Mouse (Mus musculus) heart, postnatal 36 days (tissue): ENCODE measurements around the gene Hexim1. TPM values are rescaled to one million over a fixed set of nuclear protein-coding genes. Genes with fewer than 3 reads are reported as not detected.

ENCODE experiments used
- DNase-seq, 2 experiments: peaks; one replicate each; pipeline ENCODE4 v3.0.0; 2021 to 2022
- intact Hi-C: fragments of 180-260 bp; cut with DNase I; formaldehyde crosslinking; loops from one replicate; pipeline ENCODE4 v1.15.1; 2025
- total RNA-seq, 2 experiments: library from RNA; stranded (reverse); gene quantifications; 2 replicates each; pipeline ENCODE4 v1.2.3; 2021

The Hexim1 gene
- total RNA-seq, 2 experiments from 2014 or later = 18.0 to 20.5 TPM

- intact Hi-C loops = no loop called here
- DNase-seq = no peak
These were observed 18.8 kb upstream of the Hexim1 start for GRCm38 (mm10) chr11:103096979-103097894.

DNA sequence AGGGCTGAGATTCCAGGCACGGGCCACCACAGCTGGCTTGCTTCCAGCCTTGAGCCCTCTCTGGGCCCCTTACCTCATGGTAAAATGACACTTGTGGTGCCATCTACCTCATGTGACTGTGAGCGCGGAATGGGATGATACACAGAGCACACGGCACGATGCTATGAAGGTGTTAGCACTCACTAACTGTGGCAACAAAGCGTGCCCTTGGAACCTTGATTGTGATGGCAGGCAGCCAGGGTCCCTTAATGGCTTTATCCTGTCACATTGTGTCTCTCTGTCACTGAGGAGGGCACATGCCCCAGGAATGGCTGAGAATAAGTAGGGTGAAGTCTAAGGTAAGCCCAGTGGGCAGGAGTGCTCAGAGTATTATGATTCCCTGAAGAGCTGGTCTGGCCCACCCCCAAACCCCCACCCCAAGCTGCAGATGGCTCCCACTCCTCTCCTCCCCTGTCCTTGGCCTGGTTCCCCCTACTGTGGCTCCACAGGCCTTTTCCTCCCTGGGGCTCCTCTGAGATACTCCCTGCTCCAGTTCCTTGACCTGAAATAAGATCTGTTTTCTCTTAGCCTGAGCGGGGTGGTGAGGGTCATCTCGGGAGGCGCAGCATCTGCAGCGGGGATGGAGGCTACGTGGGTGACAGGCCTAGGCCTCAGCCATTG is 17.4 kb upstream of the Hexim1 start:
- DNase-seq = no peak
- intact Hi-C loops = no loop called here

GRCm38 (mm10) chr11:103099352-103099940 is 16.6 kb upstream of the Hexim1 start:
- DNase-seq = no peak

DNA sequence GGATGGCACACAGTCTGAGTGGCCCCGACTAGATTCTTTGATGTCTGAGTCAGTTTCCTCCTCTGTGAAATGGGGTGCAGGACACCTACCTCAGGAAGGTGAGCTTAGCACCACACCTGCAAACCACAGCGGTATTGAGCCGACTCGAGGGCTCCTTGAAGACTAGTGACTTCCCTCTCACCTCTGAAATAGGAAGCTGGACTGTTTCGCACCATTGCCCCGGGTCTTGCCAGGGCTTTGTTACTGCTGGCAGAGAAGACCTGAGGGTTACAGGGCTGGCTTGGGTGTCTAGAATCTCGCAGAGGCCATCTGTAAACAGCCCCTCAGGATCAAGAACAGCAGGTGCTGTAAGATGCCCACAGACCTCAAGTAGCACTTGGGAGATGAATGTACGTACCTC is 15.7 kb upstream of the Hexim1 start:
- intact Hi-C loops = no loop called here
- DNase-seq = no peak

More at GRCm38 (mm10) chr11:103099352-103099940, 16.6 kb upstream of the Hexim1 start:
- intact Hi-C loops = no loop called here

- DNase-seq = peak; percentile 89 to 90
- intact Hi-C loops = no loop called here
These were observed 14.6 kb upstream of the Hexim1 start, which contains the start of the genes Plcd3 and Acbd4 for GRCm38 (mm10) chr11:103101481-103101865. Plcd3 (minus strand) TSS chr11:103101658. Acbd4 (plus strand) TSS chr11:103101682.

DNA sequence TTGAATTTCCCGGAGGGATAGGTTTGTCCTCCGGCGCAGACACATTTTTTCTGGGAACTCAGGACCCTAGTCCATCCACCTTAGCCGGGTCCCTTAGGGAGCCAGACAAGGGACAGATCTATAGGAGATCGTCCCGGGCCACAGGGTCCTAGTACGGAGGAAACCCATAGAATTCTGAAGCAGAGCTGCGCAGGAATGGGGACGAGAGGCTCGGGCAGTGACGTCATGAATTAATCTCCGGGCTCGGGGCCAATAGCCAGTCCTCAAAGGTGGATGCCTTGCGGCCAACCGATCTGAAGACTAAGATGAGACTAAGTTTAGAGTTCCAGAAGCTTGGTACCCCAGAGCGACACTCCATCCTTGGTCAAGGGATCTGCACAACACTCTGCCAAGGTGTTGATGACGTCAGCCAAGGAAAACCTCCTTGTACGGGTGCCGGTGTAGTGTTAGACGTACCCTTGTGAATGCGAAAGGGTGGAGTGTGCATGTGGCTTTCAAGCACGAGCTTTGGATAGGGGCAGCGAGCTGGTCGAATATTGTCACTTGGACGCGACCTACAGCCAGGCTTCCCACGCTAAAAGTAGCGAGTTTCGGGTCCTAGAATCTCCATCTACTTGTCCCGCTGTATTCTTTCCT is 14.0 kb upstream of the Hexim1 start:
- peak; percentile 83 to 85 for DNase-seq
- intact Hi-C loops = loop anchor here (1.0 kb wide), 2 partner anchors 30 to 56 kb away; partner anchors contain the start of gene Hexim2

DNA sequence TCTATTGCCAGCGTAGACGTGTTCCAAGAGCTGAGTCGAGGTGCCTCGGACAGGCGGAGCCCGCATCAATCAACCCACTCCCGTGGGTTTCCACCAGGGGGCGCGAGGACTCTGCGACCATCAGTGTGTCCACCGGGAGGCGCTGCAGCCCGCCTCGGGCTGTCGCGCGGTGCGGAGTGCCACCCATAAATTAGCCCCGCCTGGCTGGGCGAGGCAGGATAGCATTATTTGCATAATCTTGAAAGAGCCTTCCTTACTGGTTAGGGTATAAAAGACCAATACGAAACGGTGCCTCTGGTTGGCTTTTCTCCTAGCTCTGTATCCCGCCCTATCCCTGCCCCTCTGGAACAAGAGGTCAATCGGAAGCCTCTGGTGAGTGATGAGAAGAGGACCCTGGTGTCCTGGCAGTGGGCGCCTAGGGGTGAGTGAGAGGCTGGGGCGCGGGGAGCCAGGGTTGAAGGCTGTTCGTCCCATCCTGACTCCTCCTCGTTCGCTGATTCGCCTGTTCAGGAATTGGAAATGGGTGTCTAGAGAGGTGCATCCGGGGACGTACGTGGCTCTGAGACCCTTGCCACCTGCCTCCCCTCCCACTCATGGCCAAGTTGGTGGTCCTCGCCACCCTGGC is 13.2 kb upstream of the Hexim1 start:
- intact Hi-C loops = loop anchor here (1.0 kb wide), 2 partner anchors 29 to 55 kb away; partner anchors contain the start of gene Hexim2
- DNase-seq = peak; percentile 99 to 100

GRCm38 (mm10) chr11:103103621-103104020 is 12.4 kb upstream of the Hexim1 start:
- intact Hi-C loops = no loop called here
- DNase-seq = no peak

- DNase-seq = no peak
These were observed 11.6 kb upstream of the Hexim1 start for GRCm38 (mm10) chr11:103104469-103104868.

GRCm38 (mm10) chr11:103105180-103105725 is 10.8 kb upstream of the Hexim1 start:
- DNase-seq = no peak
- intact Hi-C loops = no loop called here

More at GRCm38 (mm10) chr11:103104469-103104868, 11.6 kb upstream of the Hexim1 start:
- intact Hi-C loops = no loop called here

DNA sequence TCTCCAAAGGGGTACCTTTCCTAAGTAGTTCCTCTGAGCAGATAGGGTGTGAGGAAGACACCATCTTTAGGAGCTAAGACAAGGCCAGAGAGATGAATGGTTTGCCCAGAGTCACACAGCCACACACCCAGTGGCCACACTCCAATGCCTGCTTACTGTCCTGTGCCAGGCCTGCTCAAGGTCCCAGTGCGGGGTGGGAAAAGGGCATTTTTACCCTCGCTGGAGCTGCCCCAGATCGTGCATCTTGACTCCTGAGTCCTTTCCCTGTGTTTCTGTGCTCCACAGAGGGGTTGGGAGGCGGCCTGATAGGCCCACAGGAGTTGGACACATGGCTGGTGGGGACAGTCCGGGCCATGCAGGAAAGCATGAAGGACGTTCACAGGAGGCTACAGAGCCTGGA is 10.2 kb upstream of the Hexim1 start:
- DNase-seq = no peak
- intact Hi-C loops = no loop called here

DNA sequence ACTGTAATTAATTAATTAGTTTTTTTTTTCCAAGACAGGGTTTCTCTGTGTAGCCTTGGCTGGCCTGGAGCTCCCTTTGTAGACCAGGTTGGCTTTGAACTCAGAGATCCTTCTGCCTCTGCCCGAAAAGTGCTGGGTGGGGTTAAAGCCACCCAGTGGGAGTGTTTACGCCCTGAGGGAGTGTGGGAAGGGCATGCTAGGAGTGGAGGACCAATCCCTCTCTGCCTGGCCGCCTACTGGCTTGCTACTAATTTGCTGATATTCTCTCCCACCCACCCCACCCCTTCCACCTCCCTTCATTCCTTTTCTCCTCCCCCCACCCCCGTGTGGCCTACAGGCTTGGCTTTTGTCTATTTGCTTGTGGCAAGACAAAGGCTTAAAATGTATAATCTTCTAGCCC is 9.6 kb upstream of the Hexim1 start:
- intact Hi-C loops = no loop called here
- DNase-seq = no peak

DNA sequence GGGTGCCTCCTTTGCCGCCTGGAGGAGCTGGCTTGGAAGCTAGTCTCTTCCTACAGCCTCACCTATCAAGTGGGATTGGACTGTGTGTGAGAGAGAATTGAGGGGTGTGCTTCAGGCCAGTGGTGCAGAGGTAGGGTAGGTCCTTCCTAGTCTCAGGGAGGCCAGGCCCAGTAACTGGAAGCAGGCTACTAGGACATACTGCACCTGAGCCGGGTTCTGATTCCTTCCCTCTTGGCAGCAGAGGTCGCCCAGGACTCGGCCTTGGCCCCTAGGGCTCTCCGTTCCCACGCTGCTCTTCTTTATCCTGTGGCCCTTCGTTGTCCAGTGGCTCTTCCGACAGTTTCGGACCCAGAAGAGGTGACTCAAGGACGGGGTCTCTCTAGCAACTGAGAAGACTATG is 4.7 kb upstream of the Hexim1 start:
- intact Hi-C loops = no loop called here
- DNase-seq = no peak

DNA sequence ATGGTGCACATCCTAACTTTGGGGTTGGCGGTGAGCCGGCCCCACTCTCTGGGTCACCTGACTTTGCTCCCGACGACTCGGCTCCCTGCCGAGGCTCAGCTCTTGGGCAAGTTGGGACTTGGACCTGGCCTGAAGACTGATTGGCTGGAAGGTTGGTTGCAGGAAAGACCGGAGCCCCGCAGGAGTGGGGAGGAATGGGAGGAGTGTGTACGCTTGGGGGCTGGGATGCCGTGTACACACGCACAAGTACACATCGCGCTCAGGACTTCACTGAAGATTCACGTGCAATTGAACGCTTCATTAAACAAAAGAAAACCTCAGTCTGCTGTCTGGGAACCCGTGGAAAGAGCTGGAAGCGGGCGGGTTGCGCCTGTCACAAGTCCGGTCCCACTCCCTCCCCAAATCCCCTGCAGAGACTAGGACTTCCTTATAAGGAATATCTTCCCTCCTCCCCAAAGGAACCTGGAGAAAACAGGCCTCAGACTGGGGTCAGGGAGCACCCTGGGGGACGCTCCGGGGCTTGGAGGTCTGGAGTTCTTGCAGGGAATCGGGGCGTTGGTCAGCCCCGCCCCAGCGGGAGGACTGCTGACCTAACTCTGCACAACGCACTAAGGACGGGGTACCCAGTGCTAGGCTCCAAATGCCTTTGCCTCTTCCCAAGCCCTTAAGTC is 4.0 kb upstream of the Hexim1 start:
- DNase-seq = peak; percentile 77 to 80
- intact Hi-C loops = no loop called here

DNA sequence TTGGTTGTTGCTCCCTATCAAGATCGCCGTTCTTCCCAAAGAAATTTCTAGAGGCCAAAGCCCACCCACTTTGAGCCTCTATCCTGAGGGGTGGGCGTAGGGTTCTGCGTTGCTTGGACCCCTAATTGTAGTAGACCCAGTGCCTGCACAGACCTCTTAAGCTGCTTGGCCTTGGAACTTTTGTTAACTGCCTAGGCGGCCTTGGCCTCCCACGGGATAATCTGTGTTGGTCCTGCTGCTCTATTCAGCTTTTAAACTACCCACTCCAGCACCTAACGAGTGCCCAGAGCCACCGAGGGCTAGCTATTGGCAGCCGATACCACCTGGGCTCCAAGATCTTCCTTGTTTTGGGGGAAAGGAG is 3.5 kb upstream of the Hexim1 start:
- no peak for DNase-seq
- intact Hi-C loops = no loop called here

DNA sequence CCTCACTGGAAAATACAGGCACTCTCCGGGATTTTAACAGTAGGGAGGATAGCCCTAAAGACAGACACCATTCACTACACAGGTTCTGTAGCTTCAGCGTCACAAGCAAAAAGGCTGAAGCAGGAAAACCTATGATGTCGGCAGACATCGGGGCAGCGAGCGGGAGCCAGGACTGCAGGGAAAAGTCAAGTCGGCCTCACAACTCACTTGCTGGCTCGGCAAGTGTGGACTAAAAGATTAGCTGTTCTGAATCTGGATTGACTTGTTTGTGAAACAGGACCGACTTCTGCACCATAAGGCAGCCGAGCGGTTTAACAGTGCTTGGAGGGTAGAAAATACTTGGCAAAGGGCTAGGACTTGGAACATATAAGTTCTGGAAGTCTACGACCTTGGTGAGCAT is 3.0 kb upstream of the Hexim1 start:
- intact Hi-C loops = no loop called here
- no peak for DNase-seq

DNA sequence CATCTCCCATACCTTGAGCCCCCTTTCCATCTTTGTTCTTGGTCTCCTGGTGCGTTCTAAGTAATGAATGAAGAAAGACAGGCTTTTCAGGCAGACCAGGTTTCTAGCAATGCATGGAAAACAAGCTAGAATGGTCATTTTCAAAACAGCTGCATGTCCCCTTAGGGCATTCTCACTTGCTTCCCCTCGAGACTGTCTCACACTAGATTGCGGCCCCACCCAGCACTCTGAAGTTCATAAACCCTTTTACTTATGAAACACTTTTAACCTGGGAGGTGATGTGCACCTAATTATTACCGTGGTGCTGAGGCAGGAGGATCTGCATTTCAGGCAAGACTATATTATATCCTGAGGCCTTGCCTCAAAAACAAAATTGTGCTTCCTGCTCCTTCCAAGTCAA is 2.3 kb upstream of the Hexim1 start:
- no peak for DNase-seq
- intact Hi-C loops = no loop called here

DNA sequence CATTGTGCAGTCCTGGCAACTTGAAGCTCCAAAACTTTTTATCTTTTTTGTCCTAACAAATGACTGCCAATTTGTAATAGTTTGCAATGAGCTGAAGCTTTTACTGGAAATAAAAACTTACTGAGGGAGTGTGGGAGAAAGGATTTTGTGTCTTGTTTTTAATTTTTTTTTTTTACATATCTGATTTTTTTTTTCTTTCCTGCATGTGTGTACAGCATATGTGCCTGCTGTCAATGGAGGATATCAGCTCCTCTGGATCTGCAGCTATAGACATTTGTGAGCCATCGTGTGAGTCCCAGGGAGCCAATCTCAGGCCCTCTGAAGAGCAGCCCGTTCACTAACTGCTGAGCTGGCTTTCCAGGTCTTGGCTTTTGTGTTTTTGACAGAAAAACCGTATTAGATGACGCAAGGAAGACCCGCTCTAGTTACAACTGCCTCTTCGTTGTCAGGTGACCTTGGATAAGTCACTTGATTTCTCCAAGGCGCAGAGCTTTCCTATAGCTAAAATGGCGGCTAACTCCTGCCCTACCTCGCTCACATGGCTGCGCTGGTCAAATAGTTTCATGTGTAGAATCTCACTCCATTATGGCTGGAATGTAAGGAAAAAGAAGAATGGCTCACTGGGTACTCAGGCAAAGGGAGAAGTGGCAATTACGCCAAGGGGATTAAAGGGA is 1.6 kb upstream of the Hexim1 start:
- no peak for DNase-seq
- intact Hi-C loops = no loop called here
